Mouse (Mus musculus): ENCODE results near the gene Oas2.

GRCm38 (mm10) chr5:120692034-120692433 lies 57.6 kb downstream of the Oas2 start:
- no peak for TF ChIP-seq CTCF (IDR thresholded peaks at IDR 0.05; ENCODE audit: control insufficient read depth, insufficient read depth, low read length)
- no peak for TF ChIP-seq POLR2A (IDR thresholded peaks at IDR 0.05; ENCODE audit: borderline replicate concordance, control insufficient read depth, low read depth, low read length)

Measured in bone marrow, adult 2 months (tissue).